Mouse (Mus musculus) T-helper 1 cell (primary cell): ENCODE data around the gene Spaca7.
"Not testable (repeated sequence)": the region's sequence is repeated elsewhere in the genome, so short reads cannot be mapped to it uniquely, and the experiment has no call there.

ENCODE experiments used
- in situ Hi-C: fragments of 300-600 bp; cut with MboI, MseI; formaldehyde crosslinking; loops from one replicate; pipeline ENCODE4 v1.15.1; 2025; ENCODE audit warnings: high pct_unique_total_duplicates

Gene Spaca7

DNA sequence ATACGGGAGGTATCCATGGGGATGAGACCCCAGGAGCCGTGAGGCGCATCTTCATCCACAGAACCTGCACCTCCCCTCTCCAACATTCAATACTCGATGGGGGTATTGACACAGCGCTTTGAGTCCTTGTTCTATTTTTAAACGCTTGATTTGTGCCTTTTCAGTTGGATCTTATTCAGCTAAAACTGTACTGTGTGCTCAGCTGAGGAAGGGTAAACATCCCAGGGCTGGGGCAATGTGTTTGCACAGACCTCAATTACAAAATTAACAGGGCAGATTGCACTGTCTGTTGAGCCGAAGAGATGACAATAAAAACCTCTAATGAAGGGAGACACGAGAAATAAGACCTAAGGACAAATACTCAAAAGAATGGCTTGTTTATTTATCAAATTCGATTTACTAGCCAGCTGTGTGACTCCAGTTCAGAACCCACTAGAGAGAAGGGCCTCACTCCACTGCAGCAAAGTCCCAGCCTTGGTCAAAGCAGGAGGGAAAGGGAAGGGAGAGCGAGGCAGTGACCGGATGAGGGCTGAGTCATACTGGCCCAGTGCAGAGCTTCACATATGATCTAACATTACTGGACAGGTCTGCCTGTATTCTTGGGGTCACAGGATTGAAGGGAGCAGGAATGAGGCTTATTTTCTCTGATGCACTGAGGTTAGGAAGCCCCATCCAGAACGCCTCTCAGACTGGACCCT, 37.1 kb downstream of the Spaca7 start:
- in situ Hi-C loops: loop anchor here (5.0 to 10.0 kb wide), 2 partner anchors 62 to 785 kb away; partner anchors contain the start of gene Tubgcp3

- in situ Hi-C loops: no loop called here
Observed at GRCm38 (mm10) chr8:12613201-12613600, 40.4 kb downstream of the Spaca7 start.

DNA sequence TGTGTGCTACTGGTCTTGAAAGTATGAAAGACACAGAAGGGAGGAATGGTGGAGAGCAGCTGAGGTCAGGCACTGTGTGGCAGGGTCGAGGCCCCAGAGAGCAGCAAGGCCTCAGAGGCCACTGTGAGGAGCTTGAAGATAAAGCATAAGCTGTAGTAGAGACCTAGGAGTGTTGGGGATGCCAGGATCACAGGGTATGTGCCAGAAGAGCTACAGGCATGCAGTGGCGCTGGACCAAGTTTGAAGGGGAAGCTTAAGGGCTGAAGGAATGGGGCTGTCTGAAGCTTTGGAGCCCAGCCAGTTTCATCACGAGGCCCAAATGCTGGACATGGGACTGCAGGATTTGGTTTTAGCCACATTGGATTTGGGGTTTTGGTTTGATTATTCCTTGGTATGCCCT, 44.5 kb downstream of the Spaca7 start:
- in situ Hi-C loops: not testable (repeated sequence)

GRCm38 (mm10) chr8:12621550-12622222, 48.9 kb downstream of the Spaca7 start:
- in situ Hi-C loops: no loop called here

- in situ Hi-C loops: no loop called here
Observed at GRCm38 (mm10) chr8:12625890-12626289, 53.1 kb downstream of the Spaca7 start.

DNA sequence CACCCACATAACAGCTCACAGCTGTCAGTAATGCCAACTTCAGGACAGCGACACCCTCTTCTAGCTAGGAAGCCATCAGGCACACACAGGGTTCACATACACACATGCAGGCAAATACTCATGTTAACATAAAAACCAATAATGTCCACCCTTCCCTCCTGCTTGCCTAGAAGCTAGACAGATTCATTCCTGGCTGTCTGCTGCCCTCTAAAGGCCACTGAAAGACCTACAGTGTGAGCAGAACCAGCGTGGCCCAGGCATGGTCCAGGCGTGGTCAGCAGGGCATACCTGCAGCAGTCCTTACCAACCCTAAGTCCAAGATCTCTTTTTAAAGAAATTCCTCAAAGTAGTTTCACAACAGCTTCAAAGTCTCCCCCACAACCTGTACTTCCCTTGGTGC, 56.2 kb downstream of the Spaca7 start:
- in situ Hi-C loops: no loop called here

DNA sequence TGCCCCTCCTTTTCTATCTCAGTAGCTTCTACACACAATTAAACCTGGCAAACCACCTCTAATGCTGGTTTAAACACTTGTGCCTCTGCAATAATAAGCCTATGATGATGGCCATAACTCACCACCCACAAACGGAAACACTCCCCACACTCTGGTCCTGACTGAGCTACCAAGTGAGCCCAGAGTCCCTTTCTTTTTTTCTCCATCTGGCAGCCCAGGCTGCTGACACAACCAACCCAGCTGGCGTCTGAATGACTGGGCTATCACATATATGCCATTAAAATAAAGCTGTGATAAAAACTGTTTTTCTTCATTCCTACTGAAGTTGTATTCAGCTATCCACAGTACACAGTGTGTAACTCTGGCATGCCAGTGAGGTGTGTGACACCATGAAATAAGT, 62.5 kb downstream of the Spaca7 start:
- in situ Hi-C loops: no loop called here

GRCm38 (mm10) chr8:12638446-12638845, 65.6 kb downstream of the Spaca7 start:
- in situ Hi-C loops: no loop called here

DNA sequence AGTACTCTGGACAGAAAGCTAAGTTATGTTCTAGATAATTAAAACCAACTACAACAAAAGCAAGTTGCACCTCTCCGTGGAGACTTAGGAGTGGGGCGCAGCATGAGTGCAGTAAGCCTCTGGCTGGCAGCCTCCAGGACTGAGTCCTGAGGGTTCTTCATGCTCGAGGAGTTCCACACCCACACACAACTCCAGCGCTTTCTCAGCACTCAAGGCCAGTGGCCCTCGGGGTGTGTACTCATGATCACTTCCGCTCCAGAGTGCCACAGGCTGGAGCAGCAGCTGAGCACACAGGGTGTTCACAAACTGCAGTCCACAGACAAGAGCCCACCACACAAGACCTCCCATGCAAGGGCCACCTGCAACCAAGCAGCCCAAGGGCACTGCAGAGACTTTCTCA, 68.7 kb downstream of the Spaca7 start:
- in situ Hi-C loops: no loop called here

GRCm38 (mm10) chr8:12644341-12644740, 71.5 kb downstream of the Spaca7 start:
- in situ Hi-C loops: no loop called here

DNA sequence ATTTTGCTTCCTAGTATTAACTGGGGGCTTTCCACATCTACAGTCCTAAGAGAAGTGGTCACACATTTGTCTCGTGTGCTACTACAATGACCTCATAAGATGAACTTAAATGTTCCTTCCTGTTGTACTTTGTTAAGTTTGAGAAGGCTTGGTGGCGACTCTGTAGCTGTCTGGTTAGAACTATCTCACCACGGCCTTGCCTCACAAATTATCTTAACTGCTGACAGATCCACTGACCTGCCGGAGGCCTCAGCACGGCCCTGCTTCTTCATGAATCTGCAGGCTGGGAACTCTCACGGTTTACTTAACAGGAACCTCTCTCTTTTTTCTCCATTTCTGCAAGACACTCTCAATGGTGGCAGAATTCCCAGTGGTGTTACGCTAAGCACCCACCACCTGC, 72.1 kb downstream of the Spaca7 start:
- in situ Hi-C loops: no loop called here

- in situ Hi-C loops: no loop called here
Observed at GRCm38 (mm10) chr8:12646536-12646935, 73.7 kb downstream of the Spaca7 start.

- in situ Hi-C loops: no loop called here
Observed at GRCm38 (mm10) chr8:12648951-12649350, 76.1 kb downstream of the Spaca7 start.
